In the genomic region with DNA sequence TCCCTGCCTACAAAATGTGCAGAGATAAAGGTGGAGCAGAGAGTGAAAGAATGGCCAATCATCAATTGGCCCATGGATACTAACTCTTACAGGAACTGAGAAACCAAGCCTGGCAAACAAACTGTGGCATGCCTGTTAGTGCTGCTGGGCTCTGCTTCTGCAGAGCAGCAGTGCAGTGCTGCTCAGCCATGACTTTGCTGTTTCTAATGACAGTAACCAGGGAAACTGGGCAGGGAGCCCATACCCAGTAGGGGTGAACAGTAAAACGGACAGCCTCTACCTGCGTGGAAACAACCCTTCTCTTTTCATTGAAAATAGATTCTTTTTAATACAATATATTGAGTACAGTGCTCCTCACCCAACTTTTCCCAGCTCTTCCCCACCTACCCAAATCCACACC, we compare ENCODE assay signal across 8 mouse cellular contexts.
DNase-seq lines count a peak whose midpoint lies in the region; ATAC-seq lines count a peak whose summit lies in the region.

No protein-coding gene starts in this region.

- H3K27ac ChIP-seq in forebrain, embryonic 15.5 days (replicated peaks): no peak overlapping the region
- no peak overlapping the region for H3K27ac ChIP-seq in forebrain, embryonic 10.5 days
- no peak overlapping the region for H3K27ac ChIP-seq in midbrain, embryonic 14.5 days (replicated peaks; ENCODE audit: low read depth, low read length)
- no peak overlapping the region for H3K27ac ChIP-seq in midbrain, embryonic 10.5 days (replicated peaks)
- H3K27ac ChIP-seq in midbrain, embryonic 15.5 days: no peak overlapping the region

- H3K36me3 ChIP-seq in forebrain, embryonic 15.5 days: no peaks in the 10 kb centered on the region
- no peaks in the 10 kb centered on the region for H3K36me3 ChIP-seq in forebrain, embryonic 10.5 days (replicated peaks)
- H3K36me3 ChIP-seq in midbrain, embryonic 14.5 days (ENCODE audit: control insufficient read depth, insufficient read depth, low read length): no peaks in the 10 kb centered on the region
- no peaks in the 10 kb centered on the region for H3K36me3 ChIP-seq in midbrain, embryonic 10.5 days
- H3K36me3 ChIP-seq in midbrain, embryonic 15.5 days (replicated peaks): no peaks in the 10 kb centered on the region

- no peaks in the 10 kb centered on the region for H3K4me1 ChIP-seq in forebrain, embryonic 15.5 days
- H3K4me1 ChIP-seq in forebrain, embryonic 10.5 days: no peaks in the 10 kb centered on the region
- H3K4me1 ChIP-seq in midbrain, embryonic 14.5 days (ENCODE audit: control insufficient read depth, insufficient read depth, low read length): no peaks in the 10 kb centered on the region
- H3K4me1 ChIP-seq in midbrain, embryonic 10.5 days: no peaks in the 10 kb centered on the region
- no peaks in the 10 kb centered on the region for H3K4me1 ChIP-seq in midbrain, embryonic 15.5 days

- no peak overlapping the region for H3K4me3 ChIP-seq in forebrain, embryonic 15.5 days
- H3K4me3 ChIP-seq in forebrain, embryonic 10.5 days: no peak overlapping the region
- H3K4me3 ChIP-seq in midbrain, embryonic 14.5 days (replicated peaks; ENCODE audit: low read depth, low read length): no peak overlapping the region
- H3K4me3 ChIP-seq in midbrain, embryonic 10.5 days: no peak overlapping the region
- no peak overlapping the region for H3K4me3 ChIP-seq in midbrain, embryonic 15.5 days

- H3K9me3 ChIP-seq in forebrain, embryonic 15.5 days: no peaks in the 10 kb centered on the region
- no peaks in the 10 kb centered on the region for H3K9me3 ChIP-seq in forebrain, embryonic 10.5 days
- no peaks in the 10 kb centered on the region for H3K9me3 ChIP-seq in midbrain, embryonic 14.5 days (ENCODE audit: control insufficient read depth, low read length)
- no peaks in the 10 kb centered on the region for H3K9me3 ChIP-seq in midbrain, embryonic 10.5 days (replicated peaks)
- H3K9me3 ChIP-seq in midbrain, embryonic 15.5 days: no peaks in the 10 kb centered on the region

- DNase-seq in forebrain, embryonic 10.5 days (ENCODE audit: extremely low spot score, low spot score): no peak
- DNase-seq in midbrain, embryonic 14.5 days: peak; percentile 40
- no peak for DNase-seq in midbrain, embryonic 10.5 days (ENCODE audit: low spot score)
- DNase-seq in spleen, adult 18-20 months: no peak
- DNase-seq in gastrocnemius, postnatal 14 days: no peak

- no peaks in the 10 kb centered on the region for H3K27me3 ChIP-seq in forebrain, embryonic 15.5 days
- no peaks in the 10 kb centered on the region for H3K27me3 ChIP-seq in forebrain, embryonic 10.5 days (ENCODE audit: poor library complexity, severe bottlenecking)
- H3K27me3 ChIP-seq in midbrain, embryonic 14.5 days (ENCODE audit: control insufficient read depth, insufficient read depth, low read length): no peaks in the 10 kb centered on the region
- H3K27me3 ChIP-seq in midbrain, embryonic 10.5 days (ENCODE audit: low read depth, poor library complexity, severe bottlenecking): no peaks in the 10 kb centered on the region
- H3K27me3 ChIP-seq in midbrain, embryonic 15.5 days (replicated peaks): no peaks in the 10 kb centered on the region

- 42% methylated on average over 2 of the region's 2 CpGs for WGBS in forebrain, embryonic 15.5 days
- WGBS in forebrain, embryonic 10.5 days: 86% methylated on average over 2 of the region's 2 CpGs
- 64% methylated on average over 2 of the region's 2 CpGs for WGBS in midbrain, embryonic 14.5 days
- WGBS in midbrain, embryonic 10.5 days: 79% methylated on average over 2 of the region's 2 CpGs
- WGBS in midbrain, embryonic 15.5 days: 50% methylated on average over 2 of the region's 2 CpGs

- ATAC-seq in forebrain, embryonic 15.5 days (replicated peaks): peak; percentile 38; the same call in 1 of the 2 replicates
- 0 out of 2 replicates have a peak, but pooled peaks have one; percentile 38 for ATAC-seq in midbrain, embryonic 14.5 days (ENCODE audit: low FRiP score, low TSS enrichment)
- ATAC-seq in hematopoietic stem cell, adult 5-6 weeks (replicated peaks in 1 of 2; ENCODE audit: insufficient read depth in 1 of 2, low FRiP score in 2 of 2, low TSS enrichment in 1 of 2, low read depth in 1 of 2, poor library complexity in 2 of 2, severe bottlenecking in 2 of 2): peak; percentile 98 to 99
- ATAC-seq in midbrain, embryonic 15.5 days (replicated peaks): peak; percentile 78

- H3K4me2 ChIP-seq in forebrain, embryonic 15.5 days (replicated peaks): no peak overlapping the region
- no peak overlapping the region for H3K4me2 ChIP-seq in midbrain, embryonic 14.5 days (ENCODE audit: low read length)
- H3K4me2 ChIP-seq in midbrain, embryonic 15.5 days: no peak overlapping the region

- H3K9ac ChIP-seq in forebrain, embryonic 15.5 days (replicated peaks): no peak overlapping the region
- no peak overlapping the region for H3K9ac ChIP-seq in midbrain, embryonic 14.5 days (replicated peaks; ENCODE audit: low read length)
- H3K9ac ChIP-seq in midbrain, embryonic 15.5 days: no peak overlapping the region

- intact Hi-C loops in gastrocnemius, postnatal 14 days (cut with DNase I; ENCODE audit: low total_unique reads): no loop called here

Comparison
In these comparisons a context has a peak if more than half of its experiments do, and no peak if none do; other contexts are left out.
1. ATAC-seq: peak in every context shown above with its lines; median percentile 98 in hematopoietic stem cell, adult 5-6 weeks; 78 in midbrain, embryonic 15.5 days; 38 in forebrain, embryonic 15.5 days; 38 in midbrain, embryonic 14.5 days.